Mouse (Mus musculus) spleen, postnatal 10 days (tissue): ENCODE measurements around the gene Igsf21.

Experiments used
- DNase-seq, 2 experiments: peaks; one replicate each; pipeline ENCODE4 v3.0.0; 2021 to 2022; ENCODE audit warnings: low spot score in 2 of 2

The Igsf21 gene

GRCm38 (mm10) chr4:140053042-140053441 is 193.5 kb downstream of the Igsf21 start:
- DNase-seq, result no peak

GRCm38 (mm10) chr4:140052575-140052974 is 194.0 kb downstream of the Igsf21 start:
- DNase-seq, result no peak

- DNase-seq, result no peak
Observed at GRCm38 (mm10) chr4:140047807-140048362, 198.7 kb downstream of the Igsf21 start.

- no peak for DNase-seq
Observed at GRCm38 (mm10) chr4:140043953-140044352, 202.6 kb downstream of the Igsf21 start.

- DNase-seq, result no peak
Observed at GRCm38 (mm10) chr4:140038586-140039411, 207.8 kb downstream of the Igsf21 start.

DNA sequence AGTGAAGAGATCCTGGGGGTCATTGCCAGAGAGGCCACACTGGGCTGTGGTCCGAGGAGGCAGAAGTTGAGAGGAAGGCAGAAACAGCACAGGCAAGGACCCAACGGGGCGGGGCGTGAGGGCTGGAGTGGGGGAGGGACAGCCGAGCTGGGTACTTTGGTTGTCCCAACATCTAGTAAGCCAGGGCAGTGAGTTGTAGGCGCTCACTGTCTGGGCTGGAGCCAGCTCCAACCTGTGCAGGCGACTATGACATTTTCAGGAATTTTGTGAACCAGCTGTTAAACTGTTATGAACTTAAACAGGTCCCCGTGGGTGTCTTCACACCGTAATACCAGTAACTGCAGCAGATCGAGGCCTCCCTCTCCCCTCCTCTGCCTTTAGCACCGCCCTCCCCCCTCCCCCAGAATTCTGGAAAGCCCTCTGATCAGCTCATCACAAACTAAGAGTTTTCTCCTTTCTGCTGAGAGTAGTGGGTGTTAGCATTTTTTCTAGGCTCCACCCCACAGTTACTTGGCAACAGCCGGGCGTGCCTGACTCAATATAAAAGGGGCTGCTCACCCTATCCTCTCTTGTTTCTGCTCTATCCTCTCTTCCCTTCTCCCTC is 208.7 kb downstream of the Igsf21 start:
- DNase-seq, result no peak

DNA sequence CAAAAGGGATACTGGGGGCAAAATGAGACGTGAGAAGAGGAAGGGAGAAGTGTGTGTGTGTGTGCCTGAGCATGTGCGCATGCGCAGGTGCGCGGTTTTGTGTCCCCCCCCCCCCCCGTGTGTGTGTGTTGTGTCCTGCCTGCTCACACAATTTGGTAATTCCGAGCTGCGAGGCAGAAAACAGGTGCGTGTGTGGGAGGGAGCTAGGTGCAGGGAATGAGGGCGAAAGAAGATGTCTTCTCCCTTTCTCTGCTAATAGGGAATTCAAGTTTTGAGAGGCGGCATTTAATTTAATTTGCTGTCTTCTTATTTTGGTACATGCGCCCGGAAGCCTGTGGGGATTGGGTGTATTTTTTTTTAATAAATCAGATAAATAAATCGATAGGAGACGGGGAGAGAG is 211.4 kb downstream of the Igsf21 start:
- DNase-seq, result no peak

DNA sequence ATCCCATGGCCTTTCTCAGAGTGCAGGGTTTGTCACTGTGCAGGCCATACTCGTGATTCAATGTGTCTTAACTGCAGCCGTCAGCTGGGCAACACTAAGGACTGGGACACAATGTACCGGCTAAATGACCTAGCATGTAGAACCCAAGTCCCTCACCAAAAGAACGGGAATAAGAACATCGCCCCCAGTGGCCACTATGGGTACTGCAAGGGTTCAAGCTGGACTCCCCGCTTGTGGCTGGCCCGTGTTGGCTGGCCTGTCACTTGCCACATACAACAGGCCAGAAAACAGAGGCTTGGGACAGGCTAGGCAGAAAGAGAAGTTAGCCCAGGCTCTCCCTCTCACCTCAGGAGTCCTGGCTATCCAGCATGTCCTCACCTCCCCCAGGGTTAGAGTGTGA is 213.2 kb downstream of the Igsf21 start:
- DNase-seq, result peak; percentile 23 to 57

GRCm38 (mm10) chr4:140030415-140030814 is 216.2 kb downstream of the Igsf21 start:
- DNase-seq, result peak in 1 of 2 experiments; percentile 21

GRCm38 (mm10) chr4:140030040-140030386 is 216.6 kb downstream of the Igsf21 start:
- DNase-seq, result no peak

DNA sequence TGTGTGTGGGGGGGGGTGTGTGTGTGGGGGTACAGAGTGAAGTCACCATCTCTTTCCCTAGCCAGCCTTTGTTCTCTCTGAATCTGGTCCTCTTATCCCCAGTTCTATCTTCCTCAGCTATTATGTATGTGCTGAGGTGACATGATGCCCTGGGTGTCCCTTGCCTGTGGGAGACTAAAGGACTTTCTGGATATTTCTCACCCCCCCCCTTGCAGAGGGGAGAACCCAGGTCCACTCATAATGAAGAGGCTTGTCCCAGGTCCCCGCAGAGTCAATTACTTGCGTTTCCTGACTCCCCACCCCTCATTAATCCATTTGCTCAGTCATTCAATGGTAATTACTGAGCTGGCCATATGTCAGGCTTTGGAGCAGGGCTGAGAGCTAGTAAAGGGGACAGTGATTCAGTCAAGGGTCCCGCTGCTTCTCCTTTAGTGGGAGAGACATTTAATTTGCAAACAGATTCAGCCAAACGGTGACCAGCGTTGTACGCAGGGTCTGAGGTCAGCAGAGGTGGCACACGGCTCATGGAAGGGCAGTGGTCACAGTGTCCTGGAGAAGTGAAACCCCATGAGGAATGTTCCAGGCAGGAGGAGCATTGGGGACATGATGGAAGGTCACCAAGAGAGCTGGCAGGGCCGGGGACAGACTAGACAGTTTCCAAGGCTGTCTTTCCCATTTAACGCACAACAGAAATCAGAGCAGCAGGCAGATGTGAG is 217.1 kb downstream of the Igsf21 start:
- no peak for DNase-seq

DNA sequence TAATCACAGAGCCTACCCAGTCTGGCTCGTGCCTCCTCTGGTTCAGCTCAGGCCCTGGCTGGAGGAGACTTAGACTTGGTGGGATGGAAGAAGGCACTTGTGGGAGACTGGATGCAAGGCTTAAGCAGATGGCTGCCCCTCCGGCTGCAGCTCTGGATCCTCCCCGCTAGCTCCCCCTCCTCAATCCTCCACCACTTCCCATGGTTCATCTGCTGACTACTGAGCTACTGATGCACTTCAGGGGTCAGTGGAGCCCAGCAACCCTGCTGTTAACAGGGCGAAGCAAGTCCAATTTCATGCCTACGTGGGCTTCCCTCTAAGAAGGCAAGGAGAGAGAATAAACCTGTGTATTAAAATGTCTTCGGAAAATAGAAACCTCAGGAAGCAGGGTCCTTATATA is 222.8 kb downstream of the Igsf21 start:
- no peak for DNase-seq

DNA sequence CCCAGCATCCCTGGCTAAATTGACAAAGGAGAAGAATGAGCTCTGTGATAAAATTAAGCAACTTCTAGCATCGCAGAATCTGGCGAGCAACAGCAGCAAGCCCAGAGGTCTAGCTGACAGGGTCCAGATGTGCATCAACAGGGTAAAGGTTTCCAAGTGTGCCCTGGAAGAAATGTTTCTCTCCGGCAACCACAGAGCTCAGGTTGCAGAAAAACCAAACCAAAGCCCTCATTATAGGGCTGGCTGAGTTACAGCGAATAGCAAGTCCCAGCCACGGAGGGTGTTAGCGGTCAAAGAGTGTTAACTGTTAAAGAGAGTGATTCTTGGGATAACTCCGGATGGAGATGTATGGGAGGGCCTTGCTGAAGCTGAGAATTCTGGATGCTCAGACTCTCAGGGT is 230.7 kb downstream of the Igsf21 start:
- DNase-seq, result no peak

DNA sequence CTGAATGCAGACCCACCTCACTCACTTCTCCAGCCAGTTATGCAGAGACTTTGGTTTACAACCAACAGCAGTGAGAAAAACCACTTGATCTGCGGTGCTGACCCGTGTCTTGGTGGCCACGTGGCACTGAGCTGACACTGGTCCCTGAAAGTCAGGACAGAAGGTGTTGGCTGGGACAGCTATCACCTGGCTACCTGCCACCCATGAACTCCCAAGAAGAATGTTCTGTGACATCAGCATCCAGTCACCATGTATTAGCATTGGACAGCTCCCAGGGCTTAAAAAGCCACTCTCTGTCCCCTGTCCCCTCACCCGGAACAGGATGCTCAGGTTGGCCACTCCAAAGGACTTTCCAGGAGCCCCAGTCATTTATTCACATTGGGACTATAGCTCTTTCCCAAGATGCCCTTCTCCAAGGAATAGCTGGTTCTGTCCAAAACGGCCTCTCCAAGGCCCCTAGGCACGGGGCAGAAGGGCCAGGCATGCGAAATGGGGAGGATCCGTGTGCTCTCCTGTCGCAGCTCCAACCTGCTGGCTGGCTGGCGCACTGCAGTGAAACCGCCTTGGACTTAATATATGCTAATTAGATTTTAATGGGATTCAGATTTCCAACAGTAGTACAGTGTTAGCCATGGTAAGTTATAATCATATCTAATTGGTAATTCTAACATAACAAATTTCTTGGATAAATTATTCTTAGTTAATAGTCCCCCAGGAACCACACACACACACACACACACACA is 235.7 kb downstream of the Igsf21 start:
- no peak for DNase-seq

GRCm38 (mm10) chr4:140004932-140005331 is 241.7 kb downstream of the Igsf21 start:
- DNase-seq, result no peak

- DNase-seq, result peak in 1 of 2 experiments; percentile 22
Observed at GRCm38 (mm10) chr4:140004170-140004569, 242.4 kb downstream of the Igsf21 start.

- DNase-seq, result no peak
Observed at GRCm38 (mm10) chr4:140002069-140002468, 244.5 kb downstream of the Igsf21 start.

- no peak for DNase-seq
Observed at GRCm38 (mm10) chr4:140000911-140001310, 245.7 kb downstream of the Igsf21 start.

DNA sequence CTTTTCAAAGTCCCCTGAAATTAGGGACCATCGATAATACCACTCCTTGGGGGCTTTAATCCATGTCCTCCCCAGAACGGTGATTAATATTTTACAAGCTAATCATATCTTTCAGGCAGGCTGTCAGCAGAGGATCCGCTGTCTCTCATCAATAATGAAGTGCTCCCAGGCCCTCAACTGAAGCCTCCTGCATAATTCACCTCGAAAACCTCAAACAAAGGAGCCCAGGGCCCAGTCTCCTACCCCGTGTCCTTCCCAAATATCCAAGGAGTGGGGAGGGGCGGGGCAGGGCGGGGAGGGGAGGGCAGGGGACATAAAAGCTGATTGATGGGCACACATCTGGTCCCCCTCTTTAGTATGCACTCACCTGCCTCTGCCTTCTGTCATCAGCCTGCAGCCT is 247.6 kb downstream of the Igsf21 start:
- DNase-seq, result no peak

DNA sequence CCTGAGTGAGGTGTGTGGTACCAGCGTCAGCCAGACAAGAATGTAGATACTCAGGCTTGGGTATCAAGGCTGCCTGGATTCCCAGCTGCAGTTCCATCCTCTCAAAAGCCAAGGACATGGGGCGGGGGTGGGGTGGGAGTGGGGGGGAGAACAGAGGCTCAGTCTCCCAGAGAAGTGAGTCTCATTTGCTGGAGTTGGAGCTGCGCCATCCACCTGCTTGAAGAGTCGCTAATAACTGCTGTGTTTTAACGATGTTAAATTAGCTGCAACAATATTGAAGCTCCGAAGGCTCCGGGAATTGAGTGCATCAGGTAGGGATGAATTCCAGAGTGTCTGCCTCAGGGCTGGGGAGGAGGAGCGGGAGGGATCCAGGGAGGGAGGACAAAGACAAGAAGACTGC is 250.9 kb downstream of the Igsf21 start:
- no peak for DNase-seq

DNA sequence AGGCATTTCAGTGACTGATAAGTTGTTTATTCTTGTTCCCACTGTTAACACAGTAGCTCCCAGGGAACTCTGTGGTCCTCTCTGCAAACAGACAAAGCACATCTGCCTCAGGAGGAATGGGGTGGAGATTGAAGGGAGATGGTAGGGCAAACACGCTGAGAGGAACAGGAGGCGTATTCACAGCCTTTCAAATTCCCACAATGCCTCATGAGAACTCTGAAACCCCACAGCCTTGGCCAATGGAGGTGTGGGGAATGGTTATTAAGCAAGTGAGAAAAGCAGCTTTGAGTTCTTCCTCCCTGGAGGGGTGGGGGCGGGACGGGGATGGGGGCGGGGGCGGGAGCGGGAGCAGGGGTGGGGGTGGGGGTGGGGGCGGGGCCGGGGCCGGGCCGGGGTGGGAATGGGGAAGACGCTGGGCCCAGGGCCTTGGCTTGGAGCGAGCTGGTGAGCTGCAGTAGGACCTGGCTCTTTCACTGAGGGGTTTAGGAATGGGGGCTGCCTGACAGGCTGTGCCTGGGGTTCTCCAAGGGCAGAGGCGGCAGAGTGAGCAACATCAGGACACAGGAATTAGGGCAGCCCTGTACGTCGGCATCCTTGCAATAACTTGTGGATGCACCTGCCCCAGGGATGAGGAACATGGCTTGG is 253.4 kb downstream of the Igsf21 start:
- DNase-seq, result no peak
